In the genomic region with DNA sequence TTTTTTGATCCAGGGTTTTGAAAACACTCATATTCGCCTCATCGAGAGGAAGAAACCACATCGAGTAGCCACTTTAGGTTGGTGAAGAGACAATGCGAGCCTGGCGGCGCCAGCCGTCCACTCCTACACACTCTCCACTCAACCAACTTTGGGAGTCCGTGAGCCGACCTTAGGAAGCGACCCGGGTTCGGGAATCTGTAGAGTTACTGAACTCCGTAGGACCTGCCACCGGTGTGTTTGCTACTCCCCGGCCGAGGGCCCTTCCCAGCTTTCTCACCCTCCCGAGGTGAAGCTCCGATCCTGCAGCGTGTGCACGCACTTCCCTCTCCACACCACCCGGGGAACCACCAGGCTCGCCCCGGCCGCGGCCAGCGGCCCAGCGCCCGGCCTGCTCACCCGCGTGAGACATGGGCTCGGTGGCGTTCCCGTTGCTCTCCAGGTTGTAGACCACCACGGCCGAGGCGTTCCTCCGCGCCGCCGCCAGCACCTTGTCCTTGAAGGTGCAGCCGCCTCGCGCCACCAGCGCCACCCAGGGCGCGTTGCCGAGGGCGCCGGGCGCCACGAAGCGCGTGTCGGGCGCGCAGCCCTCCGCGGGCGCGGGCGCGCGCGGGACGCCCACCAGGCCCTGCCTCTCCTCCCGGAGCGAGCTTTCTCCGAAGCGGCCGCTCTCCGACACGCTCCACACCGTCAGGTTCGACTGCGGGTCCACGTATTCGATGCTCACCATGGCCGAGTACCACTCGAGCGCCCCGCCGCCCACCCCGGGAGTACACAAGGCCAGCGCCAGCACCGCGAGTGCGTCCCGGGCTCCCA, we compare ENCODE assay signal across 8 mouse cellular contexts. TPM values are rescaled to one million over a fixed set of nuclear protein-coding genes. Genes with fewer than 3 reads are reported as not detected.
DNase-seq lines count a peak whose midpoint lies in the region; ATAC-seq lines count a peak whose summit lies in the region.

No protein-coding gene starts in this region.

- H3K9me3 ChIP-seq in liver, embryonic 13.5 days (replicated peaks) = no peaks in the 10 kb centered on the region
- no peaks in the 10 kb centered on the region for H3K9me3 ChIP-seq in stomach, embryonic 15.5 days

- ATAC-seq in liver, embryonic 13.5 days (ENCODE audit: low read depth) = peak; percentile 56
- 0 out of 2 replicates have a peak, but pooled peaks have one; percentile 0 for ATAC-seq in monocyte, adult 5-6 weeks (replicated peaks; ENCODE audit: insufficient number of reproducible peaks, low FRiP score, low TSS enrichment, poor library complexity, severe bottlenecking)
- peak; percentile 66 for ATAC-seq in stomach, embryonic 15.5 days (ENCODE audit: insufficient read depth, low FRiP score, low read depth)

- under 1% methylated on average over 83 of the region's 88 CpGs for WGBS in liver, embryonic 13.5 days (ENCODE audit: insufficient replicate concordance)
- WGBS in stomach, embryonic 15.5 days = under 1% methylated on average over 88 of the region's 88 CpGs

- H3K27me3 ChIP-seq in liver, embryonic 13.5 days = no peaks in the 10 kb centered on the region
- no peaks in the 10 kb centered on the region for H3K27me3 ChIP-seq in stomach, embryonic 15.5 days (replicated peaks)

- H3K4me2 ChIP-seq in liver, embryonic 13.5 days = peak overlapping the region; percentile 95
- peak overlapping the region; percentile 59 for H3K4me2 ChIP-seq in stomach, embryonic 15.5 days

- H3K9ac ChIP-seq in liver, embryonic 13.5 days = peak overlapping the region; percentile 92
- H3K9ac ChIP-seq in stomach, embryonic 15.5 days = peak overlapping the region; percentile 91

- peaks cover 61% of the 10 kb centered on the region for H3K4me1 ChIP-seq in liver, embryonic 13.5 days (replicated peaks)
- peaks cover 14% of the 10 kb centered on the region for H3K4me1 ChIP-seq in stomach, embryonic 15.5 days

- H3K27ac ChIP-seq in liver, embryonic 13.5 days = peak overlapping the region; percentile 86
- peak overlapping the region; percentile 99 for H3K27ac ChIP-seq in stomach, embryonic 15.5 days

- intact Hi-C loops in gastrocnemius, postnatal 36 days (cut with DNase I) = no loop called here

- peak; percentile 62 for DNase-seq in cerebellum, adult 11 months
- no peak for DNase-seq in cerebellum, adult 8-10 months
- peak; percentile 73 for DNase-seq in embryo, embryonic 11 days
- DNase-seq in gastrocnemius, postnatal 36 days = peak; percentile 16 to 56
- DNase-seq in kidney, adult 11 months = peak; percentile 50
- peak; percentile 42 for DNase-seq in liver, embryonic 13.5 days

- H3K4me3 ChIP-seq in liver, embryonic 13.5 days (replicated peaks) = peak overlapping the region; percentile 81
- H3K4me3 ChIP-seq in stomach, embryonic 15.5 days (replicated peaks) = peak overlapping the region; percentile 97

- no peaks in the 10 kb centered on the region; the same call in 1 of the 2 replicates for H3K36me3 ChIP-seq in liver, embryonic 13.5 days
- no peaks in the 10 kb centered on the region for H3K36me3 ChIP-seq in stomach, embryonic 15.5 days

RNA-seq across cellular contexts. Expression of a gene that starts 0.6 kb away (rescaled TPM):
- 1 to 10 TPM; 6.0 to 6.9 TPM for total RNA-seq in gastrocnemius, postnatal 36 days (2021)
- polyA plus RNA-seq in liver, embryonic 13.5 days (2015; fragmentation: Nextera tagmentation; extraction: Ambion mirVana) = 17.1 and 19.3 TPM in 2 replicates
- 204 to 430 TPM (median 348 TPM) in 3 replicates for total RNA-seq in monocyte, adult 5-6 weeks (2017)
- 35.1 and 35.4 TPM in 2 replicates for polyA plus RNA-seq in stomach, embryonic 15.5 days (2015; fragmentation: Nextera tagmentation; extraction: Ambion mirVana)

RNA-seq across cellular contexts. Expression of a gene that starts 41.8 kb away (rescaled TPM):
- 10 to 100 TPM; 14.9 to 17.0 TPM for total RNA-seq in gastrocnemius, postnatal 36 days (2021)
- 10.9 and 11.3 TPM in 2 replicates for polyA plus RNA-seq in liver, embryonic 13.5 days (2015; fragmentation: Nextera tagmentation; extraction: Ambion mirVana)
- total RNA-seq in monocyte, adult 5-6 weeks (2017) = 23.9 to 27.3 TPM (median 24.0 TPM) in 3 replicates
- polyA plus RNA-seq in stomach, embryonic 15.5 days (2015; fragmentation: Nextera tagmentation; extraction: Ambion mirVana) = 20.3 and 22.3 TPM in 2 replicates

Comparison
In these comparisons a context has a peak if more than half of its experiments do, and no peak if none do; other contexts are left out.
1. ATAC-seq: peak in every context shown above with its lines; median percentile 66 in stomach, embryonic 15.5 days; 56 in liver, embryonic 13.5 days; 0 in monocyte, adult 5-6 weeks.
2. RNA of a gene that starts 0.6 kb away (total RNA-seq): 204 to 430 TPM in monocyte, adult 5-6 weeks; 6.0 to 6.9 TPM in gastrocnemius, postnatal 36 days; every median in the first group is over 10 times any median in the second.